Comparison of ENCODE assay signal across 21 mouse cellular contexts in genomic region chrX:71489353-71489752, GRCm38 (mm10). TPM values are rescaled to one million over a fixed set of nuclear protein-coding genes. Genes with fewer than 3 reads are reported as not detected.
DNase-seq lines count a peak whose midpoint lies in the region; TF ChIP-seq lines count a peak whose summit lies in the region.
"Had no signal": no experiment of that assay in that cellular context is flagged by ENCODE, and none has a peak within 500 bp of the region (broad histone marks: within the 10 kb centered on the region; RNA-seq: fewer than 3 reads in every experiment).

No protein-coding gene starts in this region.

- TF ChIP-seq POLR2A in MEL (IDR thresholded peaks at IDR 0.05; ENCODE audit: control insufficient read depth in 1 of 2, insufficient read depth in 1 of 2, low read depth in 1 of 2, low read length in 2 of 2, poor library complexity in 1 of 2), result no peak

- peaks cover 0 to 6% of the 10 kb centered on the region in 2 experiments; a peak in 2 of 4 replicates for H3K36me3 ChIP-seq in MEL (ENCODE audit: control insufficient read depth in 1 of 2, insufficient read depth in 2 of 2, low read length in 2 of 2)
- H3K36me3 ChIP-seq: embryonic facial prominence, embryonic 13.5 days; embryonic facial prominence, embryonic 15.5 days; forebrain, embryonic 10.5 days; forebrain, embryonic 12.5 days had no signal

- no peak overlapping the region for H3K9ac ChIP-seq in MEL (ENCODE audit: control insufficient read depth, low read depth, low read length, poor library complexity, severe bottlenecking)
- H3K9ac ChIP-seq: embryonic facial prominence, embryonic 13.5 days; embryonic facial prominence, embryonic 15.5 days; forebrain, embryonic 12.5 days had no signal

- no peaks in the 10 kb centered on the region for H3K9me3 ChIP-seq in MEL (replicated peaks; ENCODE audit: insufficient read depth, low read length)
- H3K9me3 ChIP-seq: embryonic facial prominence, embryonic 13.5 days; embryonic facial prominence, embryonic 15.5 days; forebrain, embryonic 10.5 days; forebrain, embryonic 12.5 days; G1E had no signal

- TF ChIP-seq EP300 in MEL (IDR thresholded peaks at IDR 0.05; ENCODE audit: low read depth in 1 of 2, low read length in 2 of 2), result no peak

- no peak overlapping the region for H3K4me3 ChIP-seq in MEL (ENCODE audit: control insufficient read depth in 1 of 2, insufficient read depth in 1 of 2, low read depth in 2 of 2, low read length in 2 of 2)
- H3K4me3 ChIP-seq: embryonic facial prominence, embryonic 13.5 days; embryonic facial prominence, embryonic 15.5 days; erythroblast, embryonic 14.5 days; forebrain, embryonic 10.5 days; forebrain, embryonic 12.5 days had no signal

- no peaks in the 10 kb centered on the region; the same call in 1 of the 2 replicates for H3K79me2 ChIP-seq in MEL (ENCODE audit: control insufficient read depth, insufficient read depth, low read length, poor library complexity)

- peak; percentile 17 for DNase-seq in heart, adult 11 months
- no peak for DNase-seq in heart, adult 9 months (ENCODE audit: low spot score in 2 of 2)
- DNase-seq in MEL (ENCODE audit: low read depth, low spot score), result peak; percentile 12
- no peak for DNase-seq in lung, postnatal 4 days
- DNase-seq in yolk sac, embryonic 10.5 days (ENCODE audit: low spot score), result no peak
- DNase-seq: adrenal gland, adult 2 months; adrenal gland, postnatal 10 days; adrenal gland, postnatal 25 days; cerebellum, adult 11 months; cerebellum, adult 18-20 months; cerebellum, adult 8-10 months; cerebellum, adult 9-11 months; cerebellum, postnatal 14 days; cerebellum, postnatal 36 days; embryo, embryonic 11 days had no signal

- no peak for TF ChIP-seq RAD21 in MEL (IDR thresholded peaks at IDR 0.05; ENCODE audit: low read depth, low read length)

- no peak for TF ChIP-seq CTCF in MEL (IDR thresholded peaks at IDR 0.05 in 2 of 3, conservative IDR thresholded peaks at IDR 0.05 in 1 of 3; ENCODE audit: control insufficient read depth in 1 of 3, insufficient read depth in 1 of 3, low read depth in 2 of 3, low read length in 3 of 3, poor library complexity in 1 of 3, severe bottlenecking in 1 of 3)

- H3K27me3 ChIP-seq in MEL (ENCODE audit: control insufficient read depth in 1 of 2, insufficient read depth in 2 of 2, low read length in 2 of 2), result no peaks in the 10 kb centered on the region
- H3K27me3 ChIP-seq: embryonic facial prominence, embryonic 13.5 days; embryonic facial prominence, embryonic 15.5 days; forebrain, embryonic 12.5 days had no signal

- peaks cover 0 to 4% of the 10 kb centered on the region in 2 experiments; a peak in 1 of 4 replicates for H3K4me1 ChIP-seq in MEL (ENCODE audit: control insufficient read depth in 1 of 2, insufficient read depth in 2 of 2, low read length in 2 of 2)

- no peak overlapping the region for H3K27ac ChIP-seq in MEL (ENCODE audit: control insufficient read depth, low read depth, low read length)
- H3K27ac ChIP-seq: embryonic facial prominence, embryonic 13.5 days; embryonic facial prominence, embryonic 15.5 days; forebrain, embryonic 10.5 days; forebrain, embryonic 12.5 days had no signal

TF ChIP-seq in MEL, 35 proteins besides CTCF, POLR2A, EP300 and RAD21:
- TF ChIP-seq MYB (IDR thresholded peaks at IDR 0.05; ENCODE audit: low read depth, low read length), result no peak

RNA-seq across cellular contexts. Expression of gene Cd99l2, which starts 3.3 kb away (rescaled TPM):
- total RNA-seq in MEL (2012; rRNA removed), result 7.7 and 7.9 TPM in 2 replicates
- 10 to 100 TPM in 1 of 2 experiments, not detected in 1; 12.0 TPM for polyA plus RNA-seq in MEL (2012; ENCODE audit: insufficient read depth in 1 of 2, insufficient read length in 2 of 2, low read depth in 1 of 2, low replicate concordance in 2 of 2, missing spikeins in 1 of 2)

Comparison
In these comparisons a context has a peak if more than half of its experiments do, and no peak if none do; other contexts are left out.
1. DNase-seq: peak in heart, adult 11 months (single experiment) and MEL (single experiment); none in heart, adult 9 months (0 of 2), lung, postnatal 4 days (0 of 2) and yolk sac, embryonic 10.5 days (single experiment).